Mouse (Mus musculus) stomach, embryonic 15.5 days (tissue): ENCODE results near the gene Psma6. TPM values are rescaled to one million over a fixed set of nuclear protein-coding genes. Genes with fewer than 3 reads are reported as not detected.

Source experiments
- ATAC-seq: fragments of 200-750 bp; cut with Nextera tagmentation; 2 replicates; pipeline ENCODE4 v1.8.0; 2017; ENCODE audit warnings: low read depth, moderate number of reproducible peaks, moderate TSS enrichment; ENCODE audit not compliant: insufficient read depth, low FRiP score
- H3K27ac ChIP-seq: fragments of 300-500 bp; sonication (generic); 2 replicates; pipeline ENCODE4 v1.5.1; 2015; ENCODE audit warnings: mild to moderate bottlenecking, inconsistent platforms
- H3K27me3 ChIP-seq: fragments of 300-500 bp; sonication (generic); replicated peaks from 2 replicates; pipeline ENCODE4 v1.6.1; 2015; ENCODE audit warnings: inconsistent platforms
- H3K36me3 ChIP-seq: fragments of 300-500 bp; sonication (generic); 2 replicates; pipeline ENCODE4 v1.6.1; 2015; ENCODE audit warnings: inconsistent platforms
- H3K4me1 ChIP-seq: fragments of 300-500 bp; sonication (generic); 2 replicates; pipeline ENCODE4 v1.6.1; 2015; ENCODE audit warnings: inconsistent platforms
- H3K4me2 ChIP-seq: fragments of 300-500 bp; sonication (generic); 2 replicates; pipeline ENCODE4 v1.6.1; 2015; ENCODE audit warnings: mild to moderate bottlenecking, inconsistent platforms
- H3K4me3 ChIP-seq: fragments of 300-500 bp; sonication (generic); replicated peaks from 2 replicates; pipeline ENCODE4 v1.5.1; 2015; ENCODE audit warnings: inconsistent platforms
- H3K9ac ChIP-seq: fragments of 300-500 bp; sonication (generic); 2 replicates; pipeline ENCODE4 v1.6.1; 2015; ENCODE audit warnings: inconsistent platforms
- H3K9me3 ChIP-seq: fragments of 300-500 bp; sonication (generic); 2 replicates; pipeline ENCODE4 v1.6.1; 2016; ENCODE audit warnings: inconsistent platforms
- WGBS: fragments of 180-500 bp; shearing (Covaris S2); methylation state at CpG from one replicate; pipeline ENCODE4 v1.1.7; 2015; 5-methylcytosine and 5-hydroxymethylcytosine counted together
- polyA plus RNA-seq: library from polyadenylated mRNA; unstranded; fragments of >200 nt; fragmentation: Nextera tagmentation; extraction: Ambion mirVana; gene quantifications from 2 replicates; pipeline ENCODE4 v1.2.1, GENCODE M21; 2015

Psma6 gene
- polyA plus RNA-seq, 1 experiment from 2014 or later, result 392 TPM

DNA sequence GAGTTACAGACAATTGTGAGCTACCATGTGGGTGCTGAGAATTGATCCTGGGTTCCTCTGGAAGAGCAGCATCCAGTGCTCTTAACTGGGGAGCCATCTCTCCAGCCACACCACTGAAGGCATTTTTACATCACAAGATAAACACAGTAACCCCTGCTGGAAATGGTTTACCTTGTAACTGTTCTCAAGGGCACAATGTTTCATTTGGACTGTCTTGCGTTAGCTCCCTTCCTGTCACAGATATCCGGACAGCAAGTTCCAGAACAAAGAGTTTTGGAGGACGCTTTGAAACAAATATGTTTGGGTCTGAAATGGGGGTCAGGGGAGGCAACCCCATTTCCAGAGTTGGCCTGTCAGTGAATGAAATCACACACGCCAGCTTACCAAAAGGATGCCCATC, 61.6 kb downstream of the Psma6 start:
- no peak overlapping the region for H3K27ac ChIP-seq
- H3K9me3 ChIP-seq, result no peaks in the 10 kb centered on the region
- no peak overlapping the region for H3K4me3 ChIP-seq
- no peaks in the 10 kb centered on the region for H3K36me3 ChIP-seq
- whole genome bisulfite sequencing, result 72% methylated on average over 4 of the region's 4 CpGs
- ATAC-seq, result no peak
- peaks cover 29% of the 10 kb centered on the region for H3K4me1 ChIP-seq
- no peaks in the 10 kb centered on the region for H3K27me3 ChIP-seq
- H3K4me2 ChIP-seq, result no peak overlapping the region
- no peak overlapping the region for H3K9ac ChIP-seq

DNA sequence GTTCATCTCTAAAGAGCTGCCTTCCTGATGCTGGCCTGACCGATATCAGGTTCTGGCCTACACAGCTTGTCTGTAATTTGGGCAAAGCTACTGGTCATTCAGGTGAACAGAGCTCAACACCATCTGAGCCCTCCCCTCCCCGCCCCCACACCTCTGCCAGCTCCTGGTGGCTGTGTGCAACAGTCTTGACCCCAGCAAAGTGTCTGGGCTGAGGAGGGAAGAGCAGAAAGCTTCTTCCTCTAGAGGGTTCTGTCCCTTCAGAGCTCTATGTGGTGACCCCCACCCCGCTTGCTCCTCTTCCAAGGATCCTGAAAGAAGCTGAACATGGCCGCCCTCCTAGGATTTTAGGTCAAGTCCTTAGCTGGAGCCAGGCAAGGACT, 62.3 kb downstream of the Psma6 start:
- H3K4me1 ChIP-seq, result peaks cover 32% of the 10 kb centered on the region
- no peak overlapping the region for H3K4me2 ChIP-seq
- no peaks in the 10 kb centered on the region for H3K36me3 ChIP-seq
- H3K27me3 ChIP-seq, result no peaks in the 10 kb centered on the region
- H3K9ac ChIP-seq, result no peak overlapping the region
- H3K4me3 ChIP-seq, result no peak overlapping the region
- peak overlapping the region; percentile 89 for H3K27ac ChIP-seq
- ATAC-seq, result no peak
- no peaks in the 10 kb centered on the region for H3K9me3 ChIP-seq
- WGBS, result 90% methylated on average over 4 of the region's 4 CpGs

DNA sequence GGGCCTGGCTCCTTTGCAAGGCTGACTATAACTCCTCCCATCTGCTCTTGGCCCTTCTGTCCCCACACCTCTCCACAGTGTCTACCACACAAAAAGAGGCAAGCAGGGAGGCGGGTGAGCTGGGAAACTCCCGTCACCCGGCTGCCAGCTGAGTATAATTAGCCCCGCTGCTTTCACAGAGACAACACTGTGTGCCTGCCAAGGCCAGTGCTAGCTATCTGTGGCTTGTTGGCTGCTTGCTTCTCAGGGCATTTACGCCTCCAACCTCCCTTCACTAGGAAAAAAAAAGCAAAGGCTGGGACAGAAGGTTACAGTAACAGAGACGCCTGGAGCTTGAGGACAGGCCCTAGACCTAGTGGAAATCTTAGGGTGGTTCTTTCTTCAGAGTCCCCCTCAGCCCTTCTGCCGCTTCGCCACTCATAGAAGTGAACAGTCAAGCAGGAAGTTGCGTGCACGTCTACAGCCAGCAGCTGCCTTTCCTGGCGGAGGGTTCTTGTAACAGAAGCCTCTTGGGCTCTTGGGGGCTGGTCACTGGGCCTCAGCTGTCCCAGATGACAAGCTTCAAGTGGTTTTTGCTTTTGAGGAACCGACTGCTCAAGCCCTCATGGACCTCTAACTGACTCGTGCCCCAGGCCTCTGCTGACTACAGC, 62.8 kb downstream of the Psma6 start:
- Histone ChIP-seq H3K27me3 (no peaks in the 10 kb centered on the region), H3K4me2 (no peak overlapping the region), H3K4me1 (peaks cover 32% of the 10 kb centered on the region), H3K36me3 (no peaks in the 10 kb centered on the region), H3K4me3 (no peak overlapping the region), H3K9ac (no peak overlapping the region), H3K9me3 (no peaks in the 10 kb centered on the region), H3K27ac (peak overlapping the region; percentile 89)
- whole genome bisulfite sequencing, result 30% methylated on average over 13 of the region's 13 CpGs
- peak; percentile 27; the same call in 1 of the 2 replicates for ATAC-seq

DNA sequence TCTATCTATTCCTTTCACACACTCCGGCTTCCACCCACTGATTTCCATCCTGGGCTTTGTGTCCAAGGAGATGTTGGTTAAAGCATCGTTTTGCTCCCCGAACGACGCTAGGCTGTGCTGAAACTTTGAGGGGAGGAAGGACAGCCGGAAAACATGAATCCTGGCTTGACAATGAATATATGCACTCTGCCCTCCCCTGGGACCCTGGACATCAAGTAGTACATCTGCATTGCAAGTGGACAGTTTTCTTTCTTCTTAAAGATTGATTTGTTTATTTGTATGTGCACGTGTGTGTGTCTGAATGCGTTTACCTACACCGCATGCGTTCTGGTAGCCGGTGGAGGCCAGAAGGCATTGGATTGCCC, 63.4 kb downstream of the Psma6 start:
- 67% methylated on average over 11 of the region's 11 CpGs for WGBS
- Histone ChIP-seq H3K9ac (no peak overlapping the region), H3K4me2 (no peak overlapping the region), H3K4me3 (no peak overlapping the region), H3K27me3 (no peaks in the 10 kb centered on the region), H3K9me3 (no peaks in the 10 kb centered on the region), H3K36me3 (no peaks in the 10 kb centered on the region), H3K4me1 (peaks cover 32% of the 10 kb centered on the region), H3K27ac (peak overlapping the region; percentile 89)
- ATAC-seq, result no peak

DNA sequence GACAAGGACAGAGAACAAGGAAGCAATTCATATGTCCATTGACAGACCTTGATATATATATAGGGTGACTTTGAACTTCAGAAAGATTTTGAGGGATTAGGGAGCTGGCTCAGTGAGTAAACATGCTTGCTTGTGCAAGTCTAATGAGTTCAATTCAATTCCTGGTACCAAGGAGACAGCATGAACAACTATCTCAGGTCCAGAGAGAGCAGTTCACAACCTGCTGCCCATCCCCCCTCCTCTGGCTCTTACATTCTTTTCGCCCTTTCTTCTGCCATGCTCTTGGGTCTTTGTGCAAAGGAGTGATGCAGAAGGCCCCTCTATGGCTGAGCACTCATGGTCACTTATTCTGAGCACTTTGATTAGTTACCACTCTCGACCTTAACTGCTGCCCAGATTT, 64.4 kb downstream of the Psma6 start:
- H3K36me3 ChIP-seq, result no peaks in the 10 kb centered on the region
- no peak overlapping the region for H3K9ac ChIP-seq
- peaks cover 30% of the 10 kb centered on the region for H3K4me1 ChIP-seq
- no peak overlapping the region for H3K27ac ChIP-seq
- 76% methylated on average over 2 of the region's 2 CpGs for WGBS
- no peak overlapping the region for H3K4me3 ChIP-seq
- H3K9me3 ChIP-seq, result no peaks in the 10 kb centered on the region
- ATAC-seq, result no peak
- no peaks in the 10 kb centered on the region for H3K27me3 ChIP-seq
- H3K4me2 ChIP-seq, result no peak overlapping the region

DNA sequence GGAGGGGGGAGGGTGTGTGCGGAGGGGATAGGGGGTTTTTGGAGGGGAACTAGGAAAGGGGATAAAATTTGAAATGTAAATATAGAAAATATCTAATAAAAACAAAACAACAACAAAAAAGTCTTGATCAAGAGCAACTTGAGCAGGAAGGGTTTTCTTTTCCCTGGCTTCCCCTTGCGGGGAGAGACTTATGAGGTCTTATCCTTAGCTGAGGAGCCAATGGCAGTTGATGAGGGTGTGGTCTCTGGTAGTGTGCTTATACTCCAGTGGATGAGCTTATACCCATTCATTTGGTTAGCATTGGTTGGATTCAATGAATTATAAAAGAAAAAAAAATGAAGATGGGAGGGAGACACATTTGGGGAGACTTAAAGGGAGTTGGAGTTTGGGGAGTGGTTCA, 65.0 kb downstream of the Psma6 start:
- H3K4me3 ChIP-seq, result no peak overlapping the region
- WGBS, result 94% methylated on average over 2 of the region's 2 CpGs
- ATAC-seq, result no peak
- H3K9ac ChIP-seq, result no peak overlapping the region
- H3K27me3 ChIP-seq, result no peaks in the 10 kb centered on the region
- H3K36me3 ChIP-seq, result no peaks in the 10 kb centered on the region
- H3K27ac ChIP-seq, result no peak overlapping the region
- H3K4me2 ChIP-seq, result no peak overlapping the region
- H3K4me1 ChIP-seq, result peaks cover 29% of the 10 kb centered on the region
- H3K9me3 ChIP-seq, result no peaks in the 10 kb centered on the region

DNA sequence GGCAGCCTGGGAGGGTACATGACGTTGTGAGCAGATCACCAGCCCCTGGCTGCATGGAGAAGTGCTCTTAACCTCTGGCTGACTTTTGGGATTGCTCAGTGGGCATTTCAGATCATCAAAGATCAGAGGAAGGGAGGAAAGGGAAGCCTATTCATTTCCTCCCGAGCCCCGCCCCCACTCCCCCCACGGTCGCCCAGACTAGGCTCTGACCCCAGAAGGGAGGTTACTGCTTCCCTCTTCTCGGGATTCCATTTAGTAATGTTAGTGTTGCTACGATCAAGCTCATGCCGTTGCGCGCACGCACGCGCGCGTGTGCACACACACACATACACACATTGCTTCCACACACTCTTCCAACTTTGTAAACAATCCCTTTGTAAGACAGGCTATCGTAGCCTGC, 66.4 kb downstream of the Psma6 start:
- Histone ChIP-seq H3K9me3 (no peaks in the 10 kb centered on the region), H3K27ac (no peak overlapping the region), H3K27me3 (no peaks in the 10 kb centered on the region), H3K4me3 (no peak overlapping the region), H3K9ac (no peak overlapping the region), H3K4me1 (peaks cover 29% of the 10 kb centered on the region), H3K36me3 (no peaks in the 10 kb centered on the region), H3K4me2 (peak overlapping the region; percentile 14; the same call in 1 of the 2 replicates)
- WGBS, result 36% methylated on average over 16 of the region's 16 CpGs
- no peak; the same call in 1 of the 2 replicates for ATAC-seq

DNA sequence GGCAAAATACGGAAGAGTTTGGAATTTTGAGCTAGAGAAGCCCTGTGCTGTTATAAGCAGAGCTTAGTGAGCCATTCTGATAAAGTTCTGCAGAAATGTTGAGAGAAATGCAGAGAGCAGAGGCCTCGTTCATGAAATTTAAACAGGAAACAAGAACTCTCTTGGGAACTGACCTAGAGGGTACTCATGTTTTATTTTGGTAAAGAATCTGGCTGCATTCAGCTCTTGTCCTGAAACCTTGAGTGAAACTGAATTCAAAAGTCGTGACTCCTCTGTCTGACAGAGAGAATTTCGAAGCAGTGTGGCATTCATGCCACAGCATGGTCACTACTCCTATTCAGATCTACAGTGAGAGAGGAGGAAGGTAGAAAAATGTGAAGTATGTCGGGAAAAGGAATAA, 68.8 kb downstream of the Psma6 start:
- Histone ChIP-seq H3K27ac (peak overlapping the region; percentile 62), H3K4me2 (no peak overlapping the region), H3K9ac (no peak overlapping the region), H3K9me3 (no peaks in the 10 kb centered on the region), H3K27me3 (no peaks in the 10 kb centered on the region), H3K4me1 (peaks cover 18% of the 10 kb centered on the region), H3K36me3 (no peaks in the 10 kb centered on the region), H3K4me3 (no peak overlapping the region)
- WGBS, result 34% methylated on average over 5 of the region's 5 CpGs
- no peak for ATAC-seq

DNA sequence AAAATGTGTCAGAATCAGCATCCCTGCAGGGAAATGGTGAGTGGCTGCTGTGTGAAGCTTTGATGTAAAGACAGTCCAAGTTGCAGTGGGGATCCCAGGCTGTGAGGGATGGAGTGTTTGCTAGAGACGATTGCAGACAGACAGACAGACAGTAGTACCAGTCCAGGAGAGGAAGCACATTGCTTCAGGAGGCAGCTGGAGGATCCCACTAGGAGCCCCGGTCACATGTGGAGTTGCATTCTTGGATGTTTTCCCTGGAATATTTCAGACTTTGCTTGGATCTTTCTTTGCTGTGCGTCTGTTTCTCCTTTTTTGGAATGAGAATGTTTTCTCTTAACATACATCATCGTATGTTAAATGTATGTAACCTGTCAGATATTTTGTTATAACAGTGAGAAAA, 69.9 kb downstream of the Psma6 start:
- H3K36me3 ChIP-seq, result no peaks in the 10 kb centered on the region
- 41% methylated on average over 4 of the region's 4 CpGs for WGBS
- no peak overlapping the region for H3K9ac ChIP-seq
- no peak for ATAC-seq
- H3K27me3 ChIP-seq, result no peaks in the 10 kb centered on the region
- H3K9me3 ChIP-seq, result no peaks in the 10 kb centered on the region
- H3K27ac ChIP-seq, result peak overlapping the region; percentile 23; the same call in 1 of the 2 replicates
- H3K4me3 ChIP-seq, result no peak overlapping the region
- H3K4me1 ChIP-seq, result peaks cover 18% of the 10 kb centered on the region
- H3K4me2 ChIP-seq, result no peak overlapping the region

DNA sequence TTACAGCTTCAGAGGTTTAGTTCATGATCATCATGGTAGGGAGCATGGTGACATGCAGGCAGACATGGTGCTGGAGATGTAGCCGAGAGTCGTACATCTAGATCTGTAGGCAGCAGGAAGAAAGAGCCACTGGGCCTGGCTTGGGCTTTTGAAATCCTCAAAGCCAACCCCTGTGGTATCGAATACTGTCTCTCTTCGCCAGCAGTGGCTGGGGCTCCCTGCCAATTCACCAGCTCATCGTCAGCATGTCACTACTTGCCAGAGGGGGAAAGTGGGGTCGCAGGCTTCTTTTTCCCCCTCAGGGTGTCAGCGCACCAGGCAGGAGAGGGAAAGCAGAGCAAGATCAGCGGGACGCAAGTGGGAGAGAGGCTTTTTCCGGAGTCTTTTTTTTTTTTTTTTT, 71.2 kb downstream of the Psma6 start:
- no peak for ATAC-seq
- H3K9me3 ChIP-seq, result no peaks in the 10 kb centered on the region
- H3K4me3 ChIP-seq, result no peak overlapping the region
- no peak overlapping the region for H3K4me2 ChIP-seq
- peaks cover 16% of the 10 kb centered on the region for H3K4me1 ChIP-seq
- H3K27ac ChIP-seq, result no peak overlapping the region
- no peak overlapping the region for H3K9ac ChIP-seq
- H3K27me3 ChIP-seq, result no peaks in the 10 kb centered on the region
- no peaks in the 10 kb centered on the region for H3K36me3 ChIP-seq
- WGBS, result 77% methylated on average over 10 of the region's 10 CpGs

DNA sequence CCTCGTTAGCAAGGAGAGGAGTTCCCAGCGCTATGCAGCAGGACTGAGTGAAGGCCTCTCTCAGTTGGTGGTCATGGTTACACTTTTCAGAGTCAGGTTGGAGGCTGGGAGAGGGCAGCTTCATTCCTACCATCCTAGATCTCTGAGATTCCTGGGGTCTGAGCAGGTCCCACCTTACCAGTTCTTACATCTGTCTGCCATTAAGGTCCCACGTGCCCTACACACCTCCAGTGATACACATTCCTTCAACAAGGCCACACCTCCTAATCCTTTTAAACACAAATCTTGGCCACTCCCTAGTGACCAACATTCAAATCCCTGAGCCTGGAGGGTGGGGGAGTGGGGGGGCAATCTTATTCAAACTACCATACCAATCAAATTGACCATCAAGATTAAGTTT, 72.1 kb downstream of the Psma6 start:
- Histone ChIP-seq H3K9me3 (no peaks in the 10 kb centered on the region), H3K4me3 (no peak overlapping the region), H3K27me3 (no peaks in the 10 kb centered on the region), H3K27ac (no peak overlapping the region), H3K36me3 (no peaks in the 10 kb centered on the region), H3K4me1 (peaks cover 14% of the 10 kb centered on the region), H3K9ac (no peak overlapping the region), H3K4me2 (no peak overlapping the region)
- WGBS, result 68% methylated on average over 3 of the region's 3 CpGs
- ATAC-seq, result no peak

DNA sequence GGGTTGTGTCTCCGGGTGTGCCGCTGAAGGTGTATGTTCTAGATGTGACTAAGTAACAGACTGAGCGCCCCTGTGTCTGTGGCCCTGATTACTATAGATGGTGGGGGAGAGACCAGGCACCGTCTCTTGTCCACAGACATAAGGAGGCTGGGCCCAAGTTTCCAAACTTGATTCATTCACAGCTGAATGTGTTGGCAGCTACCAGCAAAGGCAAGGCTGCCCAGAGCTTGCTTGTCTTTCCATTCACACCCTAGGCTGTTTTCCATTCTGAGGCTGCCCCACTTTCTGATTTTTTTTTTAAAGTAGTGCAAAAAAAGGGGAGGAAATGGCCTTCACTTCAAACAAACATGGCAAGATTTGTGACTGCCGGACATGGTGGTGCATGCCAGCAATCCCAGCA, 72.9 kb downstream of the Psma6 start:
- 84% methylated on average over 5 of the region's 5 CpGs for WGBS

DNA sequence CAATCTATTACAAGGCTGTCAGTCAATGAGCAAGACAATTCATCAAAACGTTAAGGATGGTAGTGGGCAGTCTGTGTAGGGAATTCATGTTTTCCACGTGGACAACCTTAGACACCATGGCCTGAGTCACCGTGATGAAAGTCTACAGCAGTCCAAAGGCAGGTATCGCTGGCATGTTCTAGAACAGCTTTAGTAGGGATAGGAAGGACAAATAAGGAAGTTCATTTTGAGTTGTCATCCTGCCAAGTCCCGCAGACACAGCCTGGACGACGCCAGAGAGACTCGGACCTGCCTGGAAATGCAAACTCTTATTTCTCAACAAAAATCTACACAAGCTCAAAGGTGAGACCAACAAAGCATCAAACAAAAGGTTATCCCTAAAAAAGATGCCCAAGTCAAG, 75.7 kb downstream of the Psma6 start:
- H3K36me3 ChIP-seq, result no peaks in the 10 kb centered on the region
- H3K9me3 ChIP-seq, result no peaks in the 10 kb centered on the region
- no peak overlapping the region for H3K4me3 ChIP-seq
- no peak for ATAC-seq
- WGBS, result 54% methylated on average over 8 of the region's 8 CpGs
- H3K9ac ChIP-seq, result no peak overlapping the region
- H3K4me1 ChIP-seq, result peaks cover 30% of the 10 kb centered on the region
- H3K4me2 ChIP-seq, result no peak overlapping the region
- H3K27ac ChIP-seq, result no peak overlapping the region
- no peaks in the 10 kb centered on the region for H3K27me3 ChIP-seq

More for the DNA sequence above, 72.9 kb downstream of the Psma6 start:
- Histone ChIP-seq H3K9ac (no peak overlapping the region), H3K4me1 (peaks cover 20% of the 10 kb centered on the region), H3K27me3 (no peaks in the 10 kb centered on the region), H3K4me3 (no peak overlapping the region), H3K36me3 (no peaks in the 10 kb centered on the region), H3K9me3 (no peaks in the 10 kb centered on the region), H3K4me2 (no peak overlapping the region), H3K27ac (no peak overlapping the region)
- no peak for ATAC-seq
